Mouse (Mus musculus) yolk sac, embryonic 10.5 days (tissue): ENCODE measurements around the gene Scn3a.
"Not testable (repeated sequence)": the region's sequence is repeated elsewhere in the genome, so short reads cannot be mapped to it uniquely, and the experiment has no call there.

Experiments used
- DNase-seq: peaks from one replicate; pipeline ENCODE4 v3.0.0-alpha.2; 2017; ENCODE audit warnings: low spot score

The Scn3a gene

DNA sequence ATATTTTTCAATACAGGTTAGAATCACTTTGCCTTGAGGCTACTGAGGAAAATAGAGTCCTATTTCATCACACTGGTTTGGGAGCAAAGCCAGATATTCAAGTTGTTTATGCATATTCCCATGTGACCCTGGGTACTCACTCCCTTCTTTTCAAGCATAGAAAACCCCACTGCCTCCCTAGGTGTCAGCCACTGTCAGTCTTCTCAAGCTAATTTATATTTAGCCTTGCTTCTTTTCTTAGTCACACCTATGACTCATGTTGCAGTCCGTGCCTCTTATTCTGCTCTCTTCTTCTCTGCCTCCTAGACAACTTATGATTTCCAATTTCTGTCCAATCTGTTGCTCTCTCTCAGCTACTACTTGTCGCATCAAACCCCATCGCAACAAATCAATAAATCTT, 84.0 kb downstream of the Scn3a start:
- DNase-seq: no peak

DNA sequence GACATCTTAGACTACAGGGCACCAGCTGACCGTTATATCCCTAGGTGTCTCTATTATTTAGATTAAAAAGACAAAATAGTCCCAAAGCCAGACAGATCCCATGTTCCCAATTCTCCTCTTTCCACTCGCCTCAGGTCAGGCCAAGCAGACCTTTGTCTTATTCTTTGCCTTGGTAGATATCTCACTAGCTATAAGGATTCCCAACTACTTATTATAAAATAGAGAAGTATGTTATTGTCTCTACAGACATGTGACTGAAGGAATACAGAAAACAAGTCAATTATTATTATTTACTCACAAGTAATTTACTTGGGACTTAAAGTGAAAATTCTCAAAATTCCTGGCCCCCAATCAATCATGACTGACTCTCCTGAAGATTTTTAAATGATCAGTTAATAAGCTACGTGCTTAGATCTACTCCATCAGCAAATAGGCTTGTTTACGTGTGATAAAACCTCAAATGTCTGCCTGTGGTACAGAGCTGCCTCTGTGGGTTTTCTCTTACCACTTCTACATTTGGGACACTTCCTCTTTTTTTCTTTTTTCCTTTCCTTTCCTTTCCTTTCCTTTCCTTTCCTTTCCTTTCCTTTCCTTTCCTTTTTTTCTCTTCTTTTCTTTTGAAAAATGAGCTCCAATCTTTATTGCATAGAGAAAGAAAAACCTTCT, 86.3 kb downstream of the Scn3a start:
- DNase-seq: no peak

DNA sequence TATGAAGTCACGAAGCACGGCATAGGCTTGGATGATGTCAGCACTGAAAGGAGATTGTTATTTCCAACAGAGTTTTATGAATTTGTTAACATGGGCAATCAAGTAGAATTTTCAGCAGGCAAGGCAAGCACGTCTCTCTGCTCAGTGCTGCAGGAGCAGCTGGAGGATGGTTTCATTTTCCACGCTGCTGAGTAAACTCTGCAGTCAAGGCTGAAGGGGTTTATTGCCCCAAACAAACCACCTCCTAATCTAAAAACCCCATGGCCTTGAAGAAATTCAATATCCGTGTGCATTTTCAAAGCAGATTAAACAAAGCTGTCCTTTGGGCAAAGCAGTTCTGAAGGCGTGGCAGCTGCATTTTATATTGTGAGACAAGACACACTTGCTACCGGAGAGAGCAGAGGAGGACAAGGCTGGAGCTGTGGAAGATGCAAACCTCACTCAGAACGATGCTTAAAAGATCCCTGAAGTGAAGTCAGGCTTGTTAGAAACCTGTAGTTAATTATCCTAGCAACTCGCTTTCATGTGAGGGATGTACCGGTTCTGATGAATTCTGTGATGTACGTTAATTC, 96.0 kb downstream of the Scn3a start:
- no peak for DNase-seq

DNA sequence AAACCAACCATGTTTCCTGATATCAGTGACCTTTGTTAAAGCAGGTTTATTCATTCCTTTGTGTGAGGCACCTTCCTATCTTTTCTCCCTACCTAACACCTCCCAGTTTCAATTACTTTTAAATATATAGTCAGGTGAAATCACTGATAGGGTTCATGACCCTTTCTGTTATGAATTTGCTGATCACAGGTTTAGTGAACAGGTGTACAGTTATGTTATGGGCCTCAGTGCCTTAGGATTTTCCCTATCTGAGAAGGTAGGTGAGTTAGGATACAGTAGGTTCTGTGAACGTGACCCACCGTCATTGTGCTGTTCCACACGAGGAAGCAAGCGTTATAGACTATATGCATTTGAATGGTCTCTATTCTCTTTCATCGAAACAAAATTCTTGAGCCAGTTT, 101.7 kb downstream of the Scn3a start:
- no peak for DNase-seq

DNA sequence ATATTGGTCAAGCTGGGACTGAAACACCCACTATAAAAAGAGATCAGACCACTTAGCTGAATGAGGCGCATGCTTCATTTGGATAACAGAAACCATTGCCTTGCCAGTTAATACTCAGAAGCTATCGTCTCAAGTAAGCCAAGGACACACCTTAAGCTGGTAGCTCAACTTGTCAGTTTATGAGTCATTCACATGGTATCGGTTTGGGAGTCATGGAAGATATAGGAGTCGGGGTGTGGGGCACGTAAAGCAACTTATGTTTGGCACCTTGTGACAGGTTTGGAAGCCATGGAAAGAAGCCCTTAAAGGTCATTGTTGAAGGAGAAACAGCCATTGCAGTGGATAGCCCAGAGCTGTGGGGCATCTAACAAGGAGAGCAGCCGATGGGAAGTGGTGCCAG, 113.7 kb downstream of the Scn3a start:
- no peak for DNase-seq

DNA sequence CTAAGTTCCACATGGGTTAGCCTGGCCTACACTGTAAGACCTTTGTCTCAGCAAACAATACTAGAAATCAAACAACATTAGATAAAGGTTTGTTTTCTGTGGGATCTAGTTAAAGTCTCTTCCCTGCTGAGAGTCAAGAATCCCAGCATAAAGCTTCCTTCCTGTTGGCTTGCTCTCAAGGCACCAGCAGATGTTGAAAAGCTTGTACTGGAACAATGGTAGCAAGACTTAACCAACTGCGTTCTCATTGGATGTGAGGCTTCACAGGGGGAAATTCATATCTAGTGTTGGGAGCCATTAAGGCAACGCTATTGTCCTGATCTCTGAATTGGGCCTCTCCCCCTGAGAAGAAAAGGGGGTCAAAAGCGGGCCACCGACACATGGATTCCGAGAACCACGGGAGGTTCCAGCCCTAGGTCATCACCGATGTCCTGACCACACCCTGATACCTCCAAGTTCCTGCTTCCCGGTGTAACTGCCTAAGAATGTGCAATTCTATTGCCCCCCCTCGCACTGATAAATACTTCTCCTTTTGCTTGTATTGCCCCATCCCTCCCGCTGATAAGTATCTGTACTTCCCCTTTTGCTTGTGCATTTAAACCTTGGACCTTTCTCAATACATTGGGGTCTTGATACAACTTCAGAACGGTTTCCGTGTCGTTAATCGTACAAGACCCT, 115.9 kb downstream of the Scn3a start:
- not testable (repeated sequence) for DNase-seq

DNA sequence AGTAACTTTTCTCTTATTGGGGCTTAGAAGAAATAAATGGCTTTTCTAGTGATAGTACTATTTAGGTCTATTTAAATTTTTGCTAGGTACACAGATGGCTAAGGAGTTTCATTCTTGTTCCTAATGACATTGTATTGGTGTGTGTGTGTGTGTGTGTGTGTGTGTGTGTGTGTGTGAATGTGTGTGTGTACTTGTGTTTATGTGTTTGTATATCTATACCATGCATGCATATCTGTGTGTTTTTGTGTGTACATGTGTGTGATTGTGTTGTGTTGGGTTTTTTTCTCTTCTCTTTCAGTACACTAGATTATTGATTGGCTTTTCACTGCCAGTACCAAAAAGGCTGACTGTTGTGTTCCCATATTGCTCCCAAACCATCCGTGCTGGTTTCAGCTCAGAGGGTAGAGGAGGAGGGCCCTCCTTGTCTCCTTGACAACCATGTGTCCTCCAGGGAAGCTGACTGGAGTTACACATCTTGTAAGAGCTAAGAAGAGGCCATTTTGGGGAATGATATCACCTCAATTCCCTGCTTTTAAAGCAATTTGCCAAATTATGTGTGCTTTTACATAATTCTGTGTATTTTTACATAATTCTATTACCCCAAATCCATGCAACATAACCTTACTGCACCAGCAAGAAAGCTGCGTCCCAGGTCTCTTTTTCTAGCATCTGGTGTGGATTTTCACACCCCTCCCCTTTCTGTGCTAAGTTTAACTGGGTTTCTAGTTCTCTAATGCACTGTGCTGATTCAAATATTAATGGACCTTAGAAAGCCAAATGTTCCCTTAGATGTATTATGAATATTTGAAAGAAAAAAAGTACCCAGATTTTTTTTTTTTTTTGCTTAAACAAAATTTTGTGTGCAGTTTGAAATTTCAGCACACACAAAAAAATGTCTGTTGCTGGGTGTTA, 116.7 kb downstream of the Scn3a start:
- DNase-seq: no peak

DNA sequence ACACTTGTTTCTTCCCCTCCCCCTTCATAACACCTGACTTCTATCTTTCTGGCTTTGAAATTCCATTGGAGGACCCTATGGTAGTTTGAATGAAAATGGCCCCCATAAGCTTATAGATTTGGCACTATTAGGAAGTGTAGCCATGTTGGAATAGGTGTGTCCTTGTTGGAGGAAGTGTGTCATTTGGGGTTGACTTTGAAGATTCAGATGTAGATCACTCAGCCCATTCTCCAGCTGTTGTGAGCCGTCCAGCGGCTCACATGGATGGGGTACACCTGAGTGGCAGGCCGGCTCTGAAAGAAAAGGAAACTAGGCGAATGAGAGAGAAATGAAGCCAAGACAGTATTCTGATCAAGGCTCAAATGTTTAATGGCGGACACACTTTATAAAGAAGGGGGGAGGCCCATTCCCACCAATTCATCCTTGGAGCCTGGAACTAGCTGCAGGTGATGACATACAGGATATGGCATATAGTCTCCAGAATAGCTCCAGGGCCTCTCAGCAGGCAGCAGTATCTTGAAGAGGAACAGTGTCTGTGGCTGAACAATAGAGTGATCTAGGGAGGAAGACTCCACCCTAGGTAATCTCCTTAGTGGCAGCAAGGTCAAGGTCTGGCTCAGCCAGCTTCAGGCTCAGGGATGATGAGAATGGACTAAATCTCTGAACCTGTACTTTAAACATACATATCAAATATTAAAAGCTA, 118.2 kb downstream of the Scn3a start:
- no peak for DNase-seq

DNA sequence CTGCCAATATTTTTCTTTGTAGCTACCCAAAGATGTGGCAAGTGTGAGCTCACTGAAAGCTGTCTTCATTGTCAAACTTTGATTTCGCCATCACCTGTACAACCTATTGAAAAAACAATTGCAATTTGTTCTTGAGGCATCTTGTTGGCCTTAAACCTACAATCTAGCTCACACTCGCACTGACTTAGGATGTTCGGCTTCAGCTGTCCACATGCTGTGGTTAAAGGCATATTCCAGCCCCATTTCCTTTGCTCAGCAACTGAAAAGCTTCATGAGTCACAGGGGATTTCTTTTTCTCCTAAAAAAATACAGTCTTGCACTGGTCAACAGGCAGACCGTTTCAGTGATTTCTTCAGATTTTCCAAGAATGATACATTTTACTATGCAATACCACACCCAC, 124.3 kb downstream of the Scn3a start:
- DNase-seq: no peak

DNA sequence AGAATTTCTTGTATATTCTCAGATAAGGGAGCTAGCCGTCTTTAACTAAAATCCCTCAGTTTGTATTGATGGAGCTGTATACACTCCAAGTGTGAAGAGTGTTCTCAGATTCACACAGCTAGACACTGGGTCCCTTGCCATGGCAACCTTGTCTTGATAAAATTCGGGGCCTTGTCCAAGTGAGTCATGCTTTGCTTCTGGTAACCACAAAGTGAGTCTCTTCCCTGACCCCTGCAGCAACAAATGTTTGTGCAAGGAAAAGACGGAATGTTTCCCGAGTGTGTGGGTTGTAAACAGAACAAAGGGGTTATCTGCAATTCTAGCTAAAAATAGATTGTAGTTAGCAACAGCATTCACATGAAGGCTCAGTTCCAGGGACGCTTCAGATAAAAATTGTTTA, 125.9 kb downstream of the Scn3a start:
- no peak for DNase-seq

DNA sequence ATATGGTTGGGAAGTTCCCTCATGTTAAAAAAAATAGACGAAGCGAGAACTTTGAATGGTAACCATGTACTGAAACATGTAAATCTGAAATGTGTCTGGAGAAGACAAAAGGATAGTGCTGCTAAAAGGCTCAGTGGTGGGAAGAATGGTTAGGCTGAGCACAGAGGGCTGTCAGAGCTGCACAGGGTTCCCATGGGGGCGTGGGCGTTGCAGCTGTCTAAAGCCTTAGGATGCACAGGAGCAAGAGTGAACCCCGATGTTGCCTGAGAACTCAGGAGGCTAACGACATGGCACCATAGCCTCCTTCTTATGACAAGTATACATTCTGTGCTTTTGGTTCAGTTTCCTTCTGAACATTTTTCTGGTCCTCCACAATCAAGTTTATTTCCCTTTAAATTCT, 126.3 kb downstream of the Scn3a start:
- no peak for DNase-seq

DNA sequence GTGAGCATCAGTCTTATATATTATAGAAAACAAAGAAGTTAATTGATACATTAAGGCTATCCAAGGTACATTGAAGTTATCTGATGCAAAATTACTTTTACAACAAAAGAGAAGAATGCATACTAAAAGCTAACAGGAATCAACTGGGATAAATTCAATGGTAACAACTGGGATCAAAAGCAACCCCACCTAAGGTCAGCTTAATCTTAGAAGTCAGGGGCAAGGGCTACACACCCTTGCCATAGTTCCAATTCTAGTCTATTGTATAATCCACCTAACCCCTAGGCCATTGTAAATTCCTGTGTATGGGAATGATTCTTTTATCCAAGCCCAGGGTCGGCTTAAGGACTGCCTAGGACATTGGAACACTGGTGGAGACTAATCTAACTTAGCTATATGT, 130.5 kb downstream of the Scn3a start:
- no peak for DNase-seq

DNA sequence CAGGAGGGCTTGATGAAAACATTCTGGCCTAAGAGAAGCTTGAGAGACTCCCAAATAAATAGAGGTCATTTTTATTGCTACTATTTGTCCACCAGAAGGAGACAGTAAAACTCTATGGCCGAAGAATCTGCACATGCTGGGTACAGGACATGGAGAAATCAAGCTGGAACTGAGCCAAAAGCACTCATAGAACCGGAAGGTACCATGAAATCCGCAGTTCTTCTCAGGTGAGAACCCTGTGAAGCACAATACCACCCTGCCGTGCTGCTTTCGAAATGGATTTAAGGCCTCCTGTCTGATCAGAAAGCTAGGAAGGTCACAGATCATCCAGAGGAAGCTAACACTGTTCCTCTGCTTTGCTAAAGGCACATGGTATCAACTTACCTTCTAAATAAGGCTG, 143.9 kb downstream of the Scn3a start:
- DNase-seq: no peak

DNA sequence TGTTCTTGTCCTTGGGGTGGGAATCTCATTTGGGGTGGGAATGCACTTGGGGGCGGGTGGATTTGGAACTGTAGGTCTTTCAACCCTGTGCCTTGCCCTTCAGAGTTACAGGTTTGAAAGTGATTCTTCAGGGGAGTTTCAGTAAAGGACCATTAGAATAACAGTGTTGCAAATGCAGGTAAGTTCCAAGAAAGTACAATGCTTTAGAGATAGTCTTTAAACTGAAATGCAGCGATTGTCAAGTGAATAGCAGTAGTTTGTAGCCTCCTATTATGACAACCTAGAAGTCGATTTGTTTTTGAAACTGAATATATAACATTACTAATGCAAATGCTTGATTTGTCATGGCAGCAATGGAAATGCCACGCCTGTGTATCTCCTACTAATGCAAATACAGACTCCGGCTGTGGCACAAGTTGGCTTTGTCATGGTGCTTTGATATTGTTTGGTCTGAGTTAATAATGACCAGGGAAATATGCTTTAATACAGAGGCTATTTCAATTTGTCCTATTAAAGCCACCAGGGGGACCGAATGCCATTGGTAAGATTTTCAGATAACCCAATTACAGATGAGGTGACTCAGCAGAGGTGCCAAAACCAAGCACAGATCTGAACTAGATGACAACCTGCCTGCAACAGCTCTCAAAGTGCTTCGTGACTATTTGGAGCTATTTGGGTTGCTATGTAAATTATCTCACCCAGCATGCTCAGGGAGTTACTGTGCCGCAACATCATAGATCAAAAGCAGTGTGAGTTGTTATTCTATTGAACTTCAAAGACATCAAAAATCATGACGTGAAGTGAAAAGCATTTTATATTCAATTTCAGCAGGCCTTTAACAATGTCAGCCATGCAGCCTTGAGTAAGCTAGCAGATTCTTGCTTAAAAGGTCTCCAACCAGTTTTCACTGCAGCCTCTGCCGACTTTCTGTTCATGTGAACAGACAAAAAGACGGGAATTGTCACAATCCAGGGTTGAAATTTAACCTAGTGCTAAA, 145.9 kb downstream of the Scn3a start:
- DNase-seq: no peak

DNA sequence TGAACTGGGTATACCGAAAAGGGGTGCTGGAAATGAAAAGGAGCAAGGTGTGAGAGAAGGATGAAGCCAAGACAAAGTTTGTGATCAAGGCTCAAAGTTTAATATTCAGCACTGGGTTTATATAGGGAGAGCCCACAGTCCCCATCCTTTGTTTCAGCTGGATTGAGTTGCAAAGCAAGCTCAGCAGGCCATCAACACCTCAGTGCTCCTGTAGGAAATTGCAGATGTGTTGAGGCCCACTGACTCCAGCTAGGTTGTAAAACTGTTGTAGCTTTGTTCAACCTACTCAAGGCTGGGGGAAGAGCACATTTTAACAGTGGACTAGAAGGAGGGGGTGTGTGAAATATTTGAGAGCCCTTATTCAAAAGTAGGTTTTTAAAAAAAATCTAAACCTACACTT, 148.8 kb downstream of the Scn3a start:
- DNase-seq: no peak

DNA sequence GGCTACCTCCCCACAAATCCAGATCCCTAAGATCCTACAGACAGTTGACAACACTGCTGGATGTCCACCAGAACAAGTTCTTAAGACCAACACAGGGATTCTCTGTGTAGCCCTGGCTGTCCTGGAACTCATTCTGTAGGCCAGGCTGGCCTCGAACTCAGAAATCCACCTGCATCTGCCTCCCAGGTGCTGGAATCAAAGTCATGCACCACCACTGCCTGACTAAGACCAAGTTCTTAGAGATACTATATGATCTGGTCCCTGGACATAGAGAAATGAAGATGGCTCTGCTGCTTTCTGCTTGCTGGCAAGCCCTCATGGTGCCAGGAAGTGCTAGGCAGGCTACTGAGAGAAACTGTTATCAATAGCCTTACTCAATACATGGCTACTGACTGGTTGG, 150.9 kb downstream of the Scn3a start:
- DNase-seq: no peak

DNA sequence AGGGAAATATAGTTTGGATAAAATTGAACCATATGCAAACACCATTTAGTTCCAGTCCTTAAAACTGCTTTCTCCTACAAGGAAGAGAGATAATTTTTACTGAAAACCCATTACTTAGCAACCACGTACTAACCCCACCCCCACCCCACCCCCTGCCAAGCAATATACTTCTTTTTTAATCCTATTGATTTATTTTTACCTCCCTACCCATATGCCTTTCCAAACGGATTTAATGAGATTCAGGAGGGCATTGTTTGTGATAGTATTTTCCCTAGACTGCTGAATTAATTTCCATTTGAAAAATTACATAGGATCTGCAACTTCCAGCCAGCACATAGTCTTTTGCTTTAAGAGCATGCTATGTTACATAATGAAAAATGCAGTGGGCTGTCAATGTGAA, 152.1 kb downstream of the Scn3a start:
- no peak for DNase-seq

DNA sequence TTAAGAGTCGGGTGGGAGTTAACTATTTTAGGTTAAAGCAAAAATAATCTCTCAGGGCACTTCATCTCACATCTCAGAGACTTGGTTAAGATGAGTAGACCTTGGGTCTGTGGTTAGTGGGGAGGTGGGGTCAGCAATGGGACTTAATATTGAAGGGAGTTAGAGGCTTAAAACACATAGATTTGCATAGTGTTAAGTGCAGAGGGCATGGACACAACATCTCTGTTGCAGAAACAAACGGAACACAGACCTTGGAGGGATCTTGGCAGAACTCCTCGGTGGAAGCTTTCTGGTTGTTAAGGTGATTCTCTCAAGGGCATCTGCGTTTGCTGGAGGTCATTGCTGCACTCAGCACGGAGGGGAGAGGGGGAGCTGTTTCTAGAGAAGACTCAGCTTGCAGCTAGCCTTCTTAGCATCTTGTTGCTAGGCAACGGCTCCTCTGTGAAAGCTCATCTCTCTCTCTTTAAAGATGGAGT, 152.6 kb downstream of the Scn3a start:
- peak; percentile 32 for DNase-seq

DNA sequence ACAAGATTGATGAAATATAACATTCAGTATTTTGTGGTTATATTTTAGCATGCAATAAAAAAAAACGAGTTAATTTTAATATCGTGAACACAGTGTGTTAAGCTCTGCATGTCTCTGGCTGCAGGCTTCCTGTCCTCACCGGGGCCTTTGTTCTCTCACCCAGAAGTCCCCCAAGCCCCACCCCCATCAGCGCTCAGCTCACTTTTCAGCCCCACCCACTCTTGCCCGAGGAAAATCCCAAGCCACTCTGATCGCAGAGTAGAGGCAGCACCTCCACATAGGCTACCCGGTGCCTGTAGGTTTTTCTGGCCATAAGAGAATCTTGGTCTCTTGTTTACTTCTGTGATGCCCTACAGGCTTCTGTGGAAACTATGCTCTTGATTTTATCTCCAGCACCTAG, 153.2 kb downstream of the Scn3a start:
- DNase-seq: peak; percentile 61

DNA sequence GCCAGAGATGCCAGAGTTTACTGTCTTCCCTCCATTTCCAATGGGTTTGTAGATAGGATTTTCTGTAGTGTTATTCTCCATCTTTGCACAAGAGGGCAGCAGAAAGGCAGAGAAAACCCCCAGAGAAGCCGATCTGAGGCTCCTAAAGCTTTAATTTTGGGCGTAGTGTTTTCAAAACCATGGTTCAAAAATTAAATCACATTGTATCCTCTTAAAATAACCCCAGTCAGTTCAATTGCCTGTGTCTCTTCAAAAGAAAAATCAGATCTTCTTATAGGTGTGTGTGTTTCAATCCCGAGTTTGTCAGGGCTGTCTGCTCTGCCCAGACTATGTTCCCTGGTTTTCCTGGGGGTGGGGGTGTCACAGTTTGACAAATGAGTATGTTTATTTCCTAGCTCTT, 153.7 kb downstream of the Scn3a start:
- DNase-seq: peak; percentile 27
